Mouse (Mus musculus) intestine, embryonic 15.5 days (tissue): ENCODE results near the gene Vmn2r81. TPM values are rescaled to one million over a fixed set of nuclear protein-coding genes. Genes with fewer than 3 reads are reported as not detected.
"Not testable (repeated sequence)": the region's sequence is repeated elsewhere in the genome, so short reads cannot be mapped to it uniquely, and the experiment has no call there.

Experiments
- ATAC-seq: fragments of 200-750 bp; cut with Nextera tagmentation; 2 replicates; pipeline ENCODE4 v1.8.0; 2017; ENCODE audit warnings: moderate TSS enrichment, moderate library complexity
- H3K27ac ChIP-seq: fragments of 300-500 bp; sonication (generic); 2 replicates; pipeline ENCODE4 v1.5.1; 2015; ENCODE audit warnings: mild to moderate bottlenecking, inconsistent platforms
- H3K27me3 ChIP-seq: fragments of 300-500 bp; sonication (generic); replicated peaks from 2 replicates; pipeline ENCODE4 v1.6.1; 2015; ENCODE audit warnings: inconsistent platforms
- H3K36me3 ChIP-seq: fragments of 300-500 bp; sonication (generic); 2 replicates; pipeline ENCODE4 v1.6.1; 2015; ENCODE audit warnings: inconsistent platforms
- H3K4me1 ChIP-seq: fragments of 300-500 bp; sonication (generic); replicated peaks from 2 replicates; pipeline ENCODE4 v1.6.1; 2015; ENCODE audit warnings: inconsistent platforms
- H3K4me2 ChIP-seq: fragments of 300-500 bp; sonication (generic); replicated peaks from 2 replicates; pipeline ENCODE4 v1.6.1; 2015; ENCODE audit warnings: mild to moderate bottlenecking, inconsistent platforms
- H3K4me3 ChIP-seq: fragments of 300-500 bp; sonication (generic); replicated peaks from 2 replicates; pipeline ENCODE4 v1.5.1; 2015; ENCODE audit warnings: inconsistent platforms
- H3K9ac ChIP-seq: fragments of 300-500 bp; sonication (generic); 2 replicates; pipeline ENCODE4 v1.6.1; 2015; ENCODE audit warnings: inconsistent platforms
- H3K9me3 ChIP-seq: fragments of 300-500 bp; sonication (generic); 2 replicates; pipeline ENCODE4 v1.6.1; 2016; ENCODE audit warnings: inconsistent platforms
- WGBS: fragments of 180-500 bp; shearing (Covaris S2); methylation state at CpG from one replicate; pipeline ENCODE4 v1.1.7; 2015; 5-methylcytosine and 5-hydroxymethylcytosine counted together
- polyA plus RNA-seq: library from polyadenylated mRNA; unstranded; fragments of >200 nt; fragmentation: Nextera tagmentation; extraction: Ambion mirVana; gene quantifications from 2 replicates; pipeline ENCODE4 v1.2.1, GENCODE M21; 2015

Vmn2r81 gene
- polyA plus RNA-seq: not detected in 2 replicates

GRCm38 (mm10) chr10:79247392-79247791 lies at the start of gene Vmn2r81:
TSS of gene Vmn2r81 (plus strand) at chr10:79247692.
- not testable (repeated sequence) for H3K36me3 ChIP-seq, H3K9me3 ChIP-seq, H3K27me3 ChIP-seq, H3K9ac ChIP-seq, ATAC-seq, H3K4me3 ChIP-seq, H3K4me2 ChIP-seq, H3K27ac ChIP-seq, H3K4me1 ChIP-seq
- 64% methylated on average over 3 of the region's 3 CpGs for WGBS

- H3K4me1 ChIP-seq, H3K36me3 ChIP-seq, H3K4me2 ChIP-seq, ATAC-seq, H3K27me3 ChIP-seq, H3K9me3 ChIP-seq, H3K9ac ChIP-seq, H3K27ac ChIP-seq, H3K4me3 ChIP-seq: not testable (repeated sequence)
- 87% methylated on average over 1 of the region's 1 CpGs for WGBS
Measured at GRCm38 (mm10) chr10:79199973-79200372, 47.5 kb upstream of the Vmn2r81 start.

GRCm38 (mm10) chr10:79220432-79220831 lies 27.1 kb upstream of the Vmn2r81 start:
- no peak for ATAC-seq
- Histone ChIP-seq H3K36me3 (no peaks in the 10 kb centered on the region), H3K4me2 (no peak overlapping the region), H3K4me3 (no peak overlapping the region), H3K9me3 (no peaks in the 10 kb centered on the region), H3K9ac (no peak overlapping the region), H3K27ac (no peak overlapping the region), H3K27me3 (no peaks in the 10 kb centered on the region), H3K4me1 (no peaks in the 10 kb centered on the region)

GRCm38 (mm10) chr10:79221606-79222005 lies 25.9 kb upstream of the Vmn2r81 start:
- no peaks in the 10 kb centered on the region for H3K36me3 ChIP-seq
- H3K27ac ChIP-seq: no peak overlapping the region
- H3K9ac ChIP-seq: no peak overlapping the region
- no peaks in the 10 kb centered on the region for H3K4me1 ChIP-seq
- H3K4me2 ChIP-seq: no peak overlapping the region
- no peaks in the 10 kb centered on the region for H3K9me3 ChIP-seq
- H3K4me3 ChIP-seq: no peak overlapping the region
- H3K27me3 ChIP-seq: no peaks in the 10 kb centered on the region
- no peak for ATAC-seq

- Histone ChIP-seq H3K9ac (no peak overlapping the region), H3K36me3 (no peaks in the 10 kb centered on the region), H3K4me3 (no peak overlapping the region), H3K4me2 (no peak overlapping the region), H3K9me3 (no peaks in the 10 kb centered on the region), H3K27me3 (no peaks in the 10 kb centered on the region), H3K4me1 (no peaks in the 10 kb centered on the region), H3K27ac (no peak overlapping the region)
- 73% methylated on average over 7 of the region's 7 CpGs for WGBS
- no peak for ATAC-seq
Measured at GRCm38 (mm10) chr10:79222214-79222613, 25.3 kb upstream of the Vmn2r81 start.

- 5% methylated on average over 16 of the region's 16 CpGs for WGBS
- H3K36me3 ChIP-seq, H3K27me3 ChIP-seq, H3K27ac ChIP-seq, H3K4me1 ChIP-seq, H3K9ac ChIP-seq, H3K9me3 ChIP-seq: not testable (repeated sequence)
- peak overlapping the region; percentile 48 for H3K4me2 ChIP-seq
- H3K4me3 ChIP-seq: peak overlapping the region; percentile 31
- ATAC-seq: 0 out of 2 replicates have a peak, but pooled peaks have one; percentile 45
Measured at GRCm38 (mm10) chr10:79322033-79322736, 74.7 kb downstream of the Vmn2r81 start.

GRCm38 (mm10) chr10:79322737-79323086 lies 75.2 kb downstream of the Vmn2r81 start:
- no peak overlapping the region for H3K4me3 ChIP-seq
- ATAC-seq: no peak
- H3K36me3 ChIP-seq: no peaks in the 10 kb centered on the region
- H3K4me1 ChIP-seq: no peaks in the 10 kb centered on the region
- no peaks in the 10 kb centered on the region for H3K27me3 ChIP-seq
- no peak overlapping the region for H3K9ac ChIP-seq
- no peaks in the 10 kb centered on the region for H3K9me3 ChIP-seq
- H3K27ac ChIP-seq: no peak overlapping the region
- H3K4me2 ChIP-seq: no peak overlapping the region

Other genes with a start within 250 kb of the Vmn2r81 start
- not detected in 2 replicates for gene Olfr1351, start 235.2 kb upstream of the Vmn2r81 start, polyA plus RNA-seq
- not detected in 2 replicates for gene Olfr57, start 219.0 kb upstream of the Vmn2r81 start, polyA plus RNA-seq
- 20.4 and 20.9 TPM in 2 replicates for gene 2610008E11Rik, start 150.1 kb upstream of the Vmn2r81 start, polyA plus RNA-seq
- gene Vmn2r80, start 98.9 kb upstream of the Vmn2r81 start, polyA plus RNA-seq: not detected in 2 replicates
- not detected in 2 replicates for gene Vmn2r82, start 108.8 kb downstream of the Vmn2r81 start, polyA plus RNA-seq
- not detected in 2 replicates for gene Vmn2r83, start 221.0 kb downstream of the Vmn2r81 start, polyA plus RNA-seq